ENCODE assay signal across 9 mouse cellular contexts in genomic region chr16:18235389-18236065, GRCm38 (mm10). TPM values are rescaled to one million over a fixed set of nuclear protein-coding genes. Genes with fewer than 3 reads are reported as not detected.
DNase-seq lines count a peak whose midpoint lies in the region; ATAC-seq and TF ChIP-seq lines count a peak whose summit lies in the region.
"Had no signal": no experiment of that assay in that cellular context is flagged by ENCODE, and none has a peak within 500 bp of the region (broad histone marks: within the 10 kb centered on the region; RNA-seq: fewer than 3 reads in every experiment).

No protein-coding gene starts in this region.

- H3K4me2 ChIP-seq in midbrain, embryonic 16.5 days (ENCODE audit: low read length), result peak overlapping the region; percentile 89
- H3K4me2 ChIP-seq in stomach, embryonic 16.5 days (ENCODE audit: low read depth, low read length), result peak overlapping the region; percentile 77

- peak; percentile 68 for DNase-seq in 3T3-L1 (ENCODE audit: low read depth, low spot score)
- peak; percentile 58 to 66 for DNase-seq in adrenal gland, adult 18-20 months (ENCODE audit: low spot score in 2 of 2)
- DNase-seq in embryo, embryonic 9.5 days (ENCODE audit: extremely low spot score), result peak; percentile 73
- peak; percentile 76 to 77 for DNase-seq in heart, adult 9 months (ENCODE audit: low spot score in 2 of 2)
- peak; percentile 61 to 71 for DNase-seq in kidney, adult 8-10 months
- DNase-seq in liver, adult 2 months (ENCODE audit: extremely low read depth, low read depth, low spot score), result peak; percentile 57

- peak overlapping the region; percentile 39 for H3K27ac ChIP-seq in liver, adult 2 months (replicated peaks; ENCODE audit: insufficient read depth, low read depth, low read length)
- peak overlapping the region; percentile 93 for H3K27ac ChIP-seq in midbrain, embryonic 16.5 days (ENCODE audit: low read length)
- H3K27ac ChIP-seq in stomach, embryonic 16.5 days (ENCODE audit: low read length), result peak overlapping the region; percentile 86

- 12% methylated on average over 19 of the region's 19 CpGs for WGBS in liver, adult 2 months
- WGBS in midbrain, embryonic 16.5 days, result 2% methylated on average over 19 of the region's 19 CpGs
- 4% methylated on average over 19 of the region's 19 CpGs for WGBS in stomach, embryonic 16.5 days

- no peaks in the 10 kb centered on the region for H3K79me2 ChIP-seq in liver, adult 2 months (ENCODE audit: control insufficient read depth, insufficient read depth, low read length)

- TF ChIP-seq CTCF in liver, adult 2 months (IDR thresholded peaks at IDR 0.05; ENCODE audit: low read depth, low read length), result no peak

- peak; percentile 92 for ATAC-seq in midbrain, embryonic 16.5 days
- ATAC-seq in stomach, embryonic 16.5 days (ENCODE audit: insufficient read depth, low FRiP score), result peak; percentile 66

- peaks cover 3% of the 10 kb centered on the region for H3K36me3 ChIP-seq in liver, adult 2 months (ENCODE audit: control insufficient read depth, insufficient read depth, low read length)
- peaks cover 10% of the 10 kb centered on the region for H3K36me3 ChIP-seq in midbrain, embryonic 16.5 days (ENCODE audit: control insufficient read depth, insufficient read depth, low read length)
- peaks cover 10% of the 10 kb centered on the region; the same call in 1 of the 2 replicates for H3K36me3 ChIP-seq in stomach, embryonic 16.5 days (ENCODE audit: control insufficient read depth, insufficient read depth, low read length)

- H3K9ac ChIP-seq in liver, adult 2 months (ENCODE audit: low read depth, low read length), result peak overlapping the region; percentile 76
- H3K9ac ChIP-seq in midbrain, embryonic 16.5 days (ENCODE audit: low read depth, low read length), result peak overlapping the region; percentile 84
- H3K9ac ChIP-seq in stomach, embryonic 16.5 days (ENCODE audit: low read length), result peak overlapping the region; percentile 92

- H3K4me1 ChIP-seq in liver, adult 2 months (ENCODE audit: control insufficient read depth, insufficient read depth, low read length), result peaks cover 17% of the 10 kb centered on the region
- peaks cover 22% of the 10 kb centered on the region for H3K4me1 ChIP-seq in midbrain, embryonic 16.5 days (ENCODE audit: control insufficient read depth, insufficient read depth, low read length)
- peaks cover 20% of the 10 kb centered on the region for H3K4me1 ChIP-seq in stomach, embryonic 16.5 days (ENCODE audit: control insufficient read depth, insufficient read depth, low read length)

- H3K9me3 ChIP-seq in midbrain, embryonic 16.5 days (replicated peaks; ENCODE audit: control insufficient read depth, low read length, poor library complexity, severe bottlenecking), result no peaks in the 10 kb centered on the region
- no peaks in the 10 kb centered on the region for H3K9me3 ChIP-seq in stomach, embryonic 16.5 days (replicated peaks; ENCODE audit: control insufficient read depth, low read length)

- peak overlapping the region; percentile 81 for H3K4me3 ChIP-seq in liver, adult 2 months (ENCODE audit: insufficient read depth, low read depth, low read length)
- H3K4me3 ChIP-seq in midbrain, embryonic 16.5 days (ENCODE audit: low read depth, low read length), result peak overlapping the region; percentile 90
- peak overlapping the region; percentile 88 for H3K4me3 ChIP-seq in stomach, embryonic 16.5 days (replicated peaks; ENCODE audit: low read length)

- no peak for TF ChIP-seq POLR2A in liver, adult 2 months (IDR thresholded peaks at IDR 0.05; ENCODE audit: extremely low read depth, insufficient read depth, low read length)

- no peaks in the 10 kb centered on the region for H3K27me3 ChIP-seq in liver, adult 2 months (ENCODE audit: control insufficient read depth, insufficient read depth, low read length)
- no peaks in the 10 kb centered on the region for H3K27me3 ChIP-seq in midbrain, embryonic 16.5 days (ENCODE audit: control insufficient read depth, insufficient read depth, low read depth, low read length)
- no peaks in the 10 kb centered on the region for H3K27me3 ChIP-seq in stomach, embryonic 16.5 days (ENCODE audit: control insufficient read depth, insufficient read depth, low read length)

RNA-seq across cellular contexts. Expression of gene Zdhhc8, which starts 0.6 kb away (rescaled TPM):
- total RNA-seq in adrenal gland, adult 18-20 months (2021), result 10 to 100 TPM; 20.6 to 21.2 TPM
- 1.2 and 1.3 TPM in 2 replicates for total RNA-seq in liver, adult 2 months (2014; rRNA removed)
- 10.9 and 12.3 TPM in 2 replicates for polyA plus RNA-seq in liver, adult 2 months (2012; rRNA removed)
- polyA plus RNA-seq in midbrain, embryonic 16.5 days (2015; fragmentation: Nextera tagmentation; extraction: Ambion mirVana), result 13.8 and 17.9 TPM in 2 replicates
- 5.0 and 6.9 TPM in 2 replicates for polyA plus RNA-seq in stomach, embryonic 16.5 days (2015; fragmentation: Nextera tagmentation; extraction: Ambion mirVana)

RNA-seq across cellular contexts. Expression of gene Trmt2a, which starts 13.0 kb away (rescaled TPM):
- 10 to 100 TPM; 41.8 to 44.1 TPM for total RNA-seq in adrenal gland, adult 18-20 months (2021)
- 12.8 and 14.6 TPM in 2 replicates for total RNA-seq in liver, adult 2 months (2014; rRNA removed)
- 15.8 and 19.4 TPM in 2 replicates for polyA plus RNA-seq in liver, adult 2 months (2012; rRNA removed)
- polyA plus RNA-seq in midbrain, embryonic 16.5 days (2015; fragmentation: Nextera tagmentation; extraction: Ambion mirVana), result 105 and 106 TPM in 2 replicates
- polyA plus RNA-seq in stomach, embryonic 16.5 days (2015; fragmentation: Nextera tagmentation; extraction: Ambion mirVana), result 98.8 and 99.1 TPM in 2 replicates

RNA-seq across cellular contexts. Expression of gene Ranbp1, which starts 13.0 kb away (rescaled TPM):
- 100 to 1,000 TPM; 114 to 143 TPM for total RNA-seq in adrenal gland, adult 18-20 months (2021)
- 37.0 and 40.9 TPM in 2 replicates for total RNA-seq in liver, adult 2 months (2014; rRNA removed)
- polyA plus RNA-seq in liver, adult 2 months (2012; rRNA removed), result 32.1 and 39.5 TPM in 2 replicates
- polyA plus RNA-seq in midbrain, embryonic 16.5 days (2015; fragmentation: Nextera tagmentation; extraction: Ambion mirVana), result 359 and 384 TPM in 2 replicates
- polyA plus RNA-seq in stomach, embryonic 16.5 days (2015; fragmentation: Nextera tagmentation; extraction: Ambion mirVana), result 370 and 425 TPM in 2 replicates

RNA-seq across cellular contexts. Expression of gene Ccdc188, which starts 17.8 kb away (rescaled TPM):
- not detected for total RNA-seq in adrenal gland, adult 18-20 months (2021)
- not detected in 2 replicates for total RNA-seq in liver, adult 2 months (2014; rRNA removed)
- not detected in 2 replicates for polyA plus RNA-seq in liver, adult 2 months (2012; rRNA removed)
- 0.14 TPM in 1 of 2 replicates, not detected in the other for polyA plus RNA-seq in midbrain, embryonic 16.5 days (2015; fragmentation: Nextera tagmentation; extraction: Ambion mirVana)
- polyA plus RNA-seq in stomach, embryonic 16.5 days (2015; fragmentation: Nextera tagmentation; extraction: Ambion mirVana), result not detected in 2 replicates
- total RNA-seq: adrenal gland, postnatal 4 days had no signal

RNA-seq across cellular contexts. Expression of gene Gm49776, which starts 22.6 kb away (rescaled TPM):
- total RNA-seq in adrenal gland, adult 18-20 months (2021), result not detected
- total RNA-seq in liver, adult 2 months (2014; rRNA removed), result not detected in 2 replicates
- not detected in 2 replicates for polyA plus RNA-seq in liver, adult 2 months (2012; rRNA removed)
- polyA plus RNA-seq in midbrain, embryonic 16.5 days (2015; fragmentation: Nextera tagmentation; extraction: Ambion mirVana), result not detected in 2 replicates
- not detected in 2 replicates for polyA plus RNA-seq in stomach, embryonic 16.5 days (2015; fragmentation: Nextera tagmentation; extraction: Ambion mirVana)
- total RNA-seq: adrenal gland, postnatal 4 days had no signal

Comparison
In these comparisons a context has a peak if more than half of its experiments do, and no peak if none do; other contexts are left out.
1. Peak in every context shown above with its lines: DNase-seq, ATAC-seq, H3K4me3 ChIP-seq and H3K27ac ChIP-seq.
2. H3K27ac ChIP-seq: peak in every context shown above with its lines; median percentile 93 in midbrain, embryonic 16.5 days; 86 in stomach, embryonic 16.5 days; 39 in liver, adult 2 months.